Mouse (Mus musculus): Measurements from ENCODE around the gene Vmn1r223. TPM values are rescaled to one million over a fixed set of nuclear protein-coding genes. Genes with fewer than 3 reads are reported as not detected.

Vmn1r223 gene
- polyA plus RNA-seq (2014; fragmentation: Illumina TruSeq; extraction: RNeasy Lipid Tissue Mini Kit (QIAGEN cat#74804); ENCODE audit: low read depth, low replicate concordance): not detected

GRCm38 (mm10) chr13:23246834-23247233 is at the start of gene Vmn1r223:
Gene Vmn1r223 (plus strand): TSS chr13:23247134.

GRCm38 (mm10) chr13:23213827-23214226 is 33.1 kb upstream of the Vmn1r223 start, which contains the start of gene Vmn1r221:
Gene Vmn1r221 (plus strand): TSS chr13:23214127.

GRCm38 (mm10) chr13:23235847-23236246 is 11.1 kb upstream of the Vmn1r223 start, which contains the start of gene Vmn1r222:
Gene Vmn1r222 (minus strand): TSS chr13:23235947.

Other genes starting within 250 kb of the Vmn1r223 start
- not detected for gene Vmn1r213, start 239.5 kb upstream of the Vmn1r223 start, polyA plus RNA-seq (2014; fragmentation: Illumina TruSeq; extraction: RNeasy Lipid Tissue Mini Kit (QIAGEN cat#74804); ENCODE audit: low read depth, low replicate concordance)
- not detected for gene Vmn1r214, start 216.7 kb upstream of the Vmn1r223 start, polyA plus RNA-seq (2014; fragmentation: Illumina TruSeq; extraction: RNeasy Lipid Tissue Mini Kit (QIAGEN cat#74804); ENCODE audit: low read depth, low replicate concordance)
- not detected for gene Vmn1r215, start 179.1 kb upstream of the Vmn1r223 start, polyA plus RNA-seq (2014; fragmentation: Illumina TruSeq; extraction: RNeasy Lipid Tissue Mini Kit (QIAGEN cat#74804); ENCODE audit: low read depth, low replicate concordance)
- not detected for gene Vmn1r217, start 128.9 kb upstream of the Vmn1r223 start, polyA plus RNA-seq (2014; fragmentation: Illumina TruSeq; extraction: RNeasy Lipid Tissue Mini Kit (QIAGEN cat#74804); ENCODE audit: low read depth, low replicate concordance)
- not detected for gene Vmn1r218, start 114.0 kb upstream of the Vmn1r223 start, polyA plus RNA-seq (2014; fragmentation: Illumina TruSeq; extraction: RNeasy Lipid Tissue Mini Kit (QIAGEN cat#74804); ENCODE audit: low read depth, low replicate concordance)
- not detected for gene Vmn1r219, start 87.8 kb upstream of the Vmn1r223 start, polyA plus RNA-seq (2014; fragmentation: Illumina TruSeq; extraction: RNeasy Lipid Tissue Mini Kit (QIAGEN cat#74804); ENCODE audit: low read depth, low replicate concordance)
- gene Vmn1r220, start 59.2 kb upstream of the Vmn1r223 start, polyA plus RNA-seq (2014; fragmentation: Illumina TruSeq; extraction: RNeasy Lipid Tissue Mini Kit (QIAGEN cat#74804); ENCODE audit: low read depth, low replicate concordance): not detected
- gene Vmn1r221, start 33.0 kb upstream of the Vmn1r223 start, polyA plus RNA-seq (2014; fragmentation: Illumina TruSeq; extraction: RNeasy Lipid Tissue Mini Kit (QIAGEN cat#74804); ENCODE audit: low read depth, low replicate concordance): not detected
- not detected for gene Vmn1r222, start 11.2 kb upstream of the Vmn1r223 start, polyA plus RNA-seq (2014; fragmentation: Illumina TruSeq; extraction: RNeasy Lipid Tissue Mini Kit (QIAGEN cat#74804); ENCODE audit: low read depth, low replicate concordance)
- 13.4 TPM for gene Zfp322a, start 122.1 kb downstream of the Vmn1r223 start, polyA plus RNA-seq (2014; fragmentation: Illumina TruSeq; extraction: RNeasy Lipid Tissue Mini Kit (QIAGEN cat#74804); ENCODE audit: low read depth, low replicate concordance)
- 5.0 TPM for gene Abt1, start 176.7 kb downstream of the Vmn1r223 start, polyA plus RNA-seq (2014; fragmentation: Illumina TruSeq; extraction: RNeasy Lipid Tissue Mini Kit (QIAGEN cat#74804); ENCODE audit: low read depth, low replicate concordance)
- gene Btn1a1, start 218.8 kb downstream of the Vmn1r223 start, polyA plus RNA-seq (2014; fragmentation: Illumina TruSeq; extraction: RNeasy Lipid Tissue Mini Kit (QIAGEN cat#74804); ENCODE audit: low read depth, low replicate concordance): 0.19 TPM
- not detected for gene Btn2a2, start 241.7 kb downstream of the Vmn1r223 start, polyA plus RNA-seq (2014; fragmentation: Illumina TruSeq; extraction: RNeasy Lipid Tissue Mini Kit (QIAGEN cat#74804); ENCODE audit: low read depth, low replicate concordance)